Mouse (Mus musculus) heart, embryonic 15.5 days (tissue): ENCODE data around the gene Agrp. TPM values are rescaled to one million over a fixed set of nuclear protein-coding genes. Genes with fewer than 3 reads are reported as not detected.
"Not testable (repeated sequence)": the region's sequence is repeated elsewhere in the genome, so short reads cannot be mapped to it uniquely, and the experiment has no call there.

ENCODE experiments used
- ATAC-seq: fragments of 200-750 bp; cut with Nextera tagmentation; replicated peaks from 2 replicates; pipeline ENCODE4 v1.8.0; 2017; ENCODE audit warnings: low read depth, moderate TSS enrichment; ENCODE audit not compliant: insufficient number of reproducible peaks, insufficient read depth, low FRiP score
- H3K27ac ChIP-seq: fragments of 300-500 bp; sonication (generic); 2 replicates; pipeline ENCODE4 v1.5.1; 2015; ENCODE audit warnings: mild to moderate bottlenecking, inconsistent platforms
- H3K27me3 ChIP-seq: fragments of 300-500 bp; sonication (generic); 2 replicates; pipeline ENCODE4 v1.6.1; 2015; ENCODE audit warnings: inconsistent platforms
- H3K36me3 ChIP-seq: fragments of 300-500 bp; sonication (generic); 2 replicates; pipeline ENCODE4 v1.6.1; 2015; ENCODE audit warnings: mild to moderate bottlenecking, inconsistent platforms
- H3K4me1 ChIP-seq: fragments of 300-500 bp; sonication (generic); replicated peaks from 2 replicates; pipeline ENCODE4 v1.6.1; 2015; ENCODE audit warnings: inconsistent platforms
- H3K4me2 ChIP-seq: fragments of 300-500 bp; sonication (generic); 2 replicates; pipeline ENCODE4 v1.6.1; 2015; ENCODE audit warnings: inconsistent platforms, mild to moderate bottlenecking, moderate library complexity
- H3K4me3 ChIP-seq: fragments of 300-500 bp; sonication (generic); 2 replicates; pipeline ENCODE4 v1.5.1; 2015; ENCODE audit warnings: mild to moderate bottlenecking, inconsistent platforms
- H3K9ac ChIP-seq: fragments of 300-500 bp; sonication (generic); 2 replicates; pipeline ENCODE4 v1.6.1; 2015; ENCODE audit warnings: mild to moderate bottlenecking, inconsistent platforms
- H3K9me3 ChIP-seq: fragments of 300-500 bp; sonication (generic); replicated peaks from 2 replicates; pipeline ENCODE4 v1.6.1; 2016; ENCODE audit warnings: inconsistent platforms
- WGBS: fragments of 180-500 bp; shearing (Covaris S2); methylation state at CpG from one replicate; pipeline ENCODE4 v1.1.7; 2015; ENCODE audit warnings: mixed read lengths; 5-methylcytosine and 5-hydroxymethylcytosine counted together
- polyA plus RNA-seq: library from polyadenylated mRNA; unstranded; fragments of >200 nt; fragmentation: Nextera tagmentation; extraction: Ambion mirVana; gene quantifications from 2 replicates; pipeline ENCODE4 v1.2.1, GENCODE M21; 2015

Agrp gene
- polyA plus RNA-seq, 1 experiment from 2014 or later, result 0.24 TPM

GRCm38 (mm10) chr8:105565952-105566702, 71.1 kb downstream of the Agrp start, which contains the start of gene Atp6v0d1:
TSS of gene Atp6v0d1 (minus strand) at chr8:105566047.
- Histone ChIP-seq H3K27me3 (no peaks in the 10 kb centered on the region), H3K27ac (peak within 1 kb of the TSS; percentile 81), H3K9me3 (no peaks in the 10 kb centered on the region), H3K9ac (peak within 1 kb of the TSS; percentile 86), H3K36me3 (no peaks in the 10 kb centered on the region), H3K4me2 (peak within 1 kb of the TSS; percentile 80), H3K4me3 (peak within 1 kb of the TSS; percentile 87), H3K4me1 (peaks cover 29% of the 10 kb centered on the region)
- 3% methylated on average over 53 of the region's 53 CpGs for WGBS
- ATAC-seq, result peak; percentile 98

- 1% methylated on average over 31 of the region's 31 CpGs for WGBS
- Histone ChIP-seq H3K36me3 (no peaks in the 10 kb centered on the region), H3K27ac (peak overlapping the region; percentile 81), H3K4me2 (peak overlapping the region; percentile 80), H3K9me3 (no peaks in the 10 kb centered on the region), H3K27me3 (no peaks in the 10 kb centered on the region), H3K4me1 (peaks cover 29% of the 10 kb centered on the region), H3K4me3 (peak overlapping the region; percentile 87), H3K9ac (peak overlapping the region; percentile 86)
- ATAC-seq, result peak; percentile 56
These were observed 71.8 kb downstream of the Agrp start for GRCm38 (mm10) chr8:105565401-105565881.

GRCm38 (mm10) chr8:105564573-105565229, 72.5 kb downstream of the Agrp start:
- H3K27ac ChIP-seq, ATAC-seq, H3K36me3 ChIP-seq, H3K9me3 ChIP-seq, H3K27me3 ChIP-seq: not testable (repeated sequence)
- Histone ChIP-seq H3K4me1 (peaks cover 29% of the 10 kb centered on the region), H3K9ac (peak overlapping the region; percentile 86), H3K4me3 (peak overlapping the region; percentile 87), H3K4me2 (peak overlapping the region; percentile 80)
- WGBS, result 80% methylated on average over 9 of the region's 9 CpGs

GRCm38 (mm10) chr8:105563871-105564270, 73.3 kb downstream of the Agrp start:
- WGBS, result 88% methylated on average over 1 of the region's 1 CpGs
- no peak overlapping the region for H3K4me2 ChIP-seq
- no peak overlapping the region for H3K9ac ChIP-seq
- H3K36me3 ChIP-seq, result no peaks in the 10 kb centered on the region
- no peak overlapping the region for H3K4me3 ChIP-seq
- no peak overlapping the region for H3K27ac ChIP-seq
- H3K4me1 ChIP-seq, result peaks cover 29% of the 10 kb centered on the region
- H3K27me3 ChIP-seq, result no peaks in the 10 kb centered on the region
- no peak for ATAC-seq
- H3K9me3 ChIP-seq, result no peaks in the 10 kb centered on the region

GRCm38 (mm10) chr8:105562863-105563262, 74.3 kb downstream of the Agrp start:
- H3K9ac ChIP-seq, result no peak overlapping the region
- H3K4me3 ChIP-seq, result no peak overlapping the region
- H3K27me3 ChIP-seq, result no peaks in the 10 kb centered on the region
- no peak overlapping the region for H3K27ac ChIP-seq
- H3K4me1 ChIP-seq, result peaks cover 29% of the 10 kb centered on the region
- ATAC-seq, result no peak
- H3K4me2 ChIP-seq, result no peak overlapping the region
- peaks cover 5% of the 10 kb centered on the region; the same call in 1 of the 2 replicates for H3K36me3 ChIP-seq
- WGBS, result 77% methylated on average over 3 of the region's 3 CpGs
- H3K9me3 ChIP-seq, result no peaks in the 10 kb centered on the region

GRCm38 (mm10) chr8:105555230-105555629, 82.0 kb downstream of the Agrp start:
- Histone ChIP-seq H3K9ac (no peak overlapping the region), H3K9me3 (no peaks in the 10 kb centered on the region), H3K27ac (no peak overlapping the region), H3K4me3 (no peak overlapping the region), H3K27me3 (no peaks in the 10 kb centered on the region), H3K4me2 (no peak overlapping the region), H3K4me1 (0 out of 2 replicates have a peak, but pooled peaks cover 2% of the 10 kb centered on the region), H3K36me3 (peaks cover 7% of the 10 kb centered on the region; the same call in 1 of the 2 replicates)
- WGBS, result 81% methylated on average over 3 of the region's 3 CpGs
- 0 out of 2 replicates have a peak, but pooled peaks have one; percentile 10 for ATAC-seq

- Histone ChIP-seq H3K36me3 (peaks cover 7% of the 10 kb centered on the region; the same call in 1 of the 2 replicates), H3K4me2 (no peak overlapping the region), H3K9me3 (no peaks in the 10 kb centered on the region), H3K27me3 (no peaks in the 10 kb centered on the region), H3K4me3 (no peak overlapping the region), H3K9ac (no peak overlapping the region), H3K4me1 (0 out of 2 replicates have a peak, but pooled peaks cover 2% of the 10 kb centered on the region), H3K27ac (no peak overlapping the region)
- peak; percentile 58; the same call in 1 of the 2 replicates for ATAC-seq
These were observed 83.1 kb downstream of the Agrp start for GRCm38 (mm10) chr8:105554087-105554486.

GRCm38 (mm10) chr8:105552824-105553223, 84.4 kb downstream of the Agrp start:
- ATAC-seq, result no peak
- no peak overlapping the region for H3K4me3 ChIP-seq
- H3K27me3 ChIP-seq, result no peaks in the 10 kb centered on the region
- no peak overlapping the region for H3K9ac ChIP-seq
- peaks cover 2% of the 10 kb centered on the region; the same call in 1 of the 2 replicates for H3K36me3 ChIP-seq
- 77% methylated on average over 1 of the region's 1 CpGs for WGBS
- H3K27ac ChIP-seq, result no peak overlapping the region
- no peak overlapping the region for H3K4me2 ChIP-seq
- no peaks in the 10 kb centered on the region for H3K9me3 ChIP-seq
- 0 out of 2 replicates have a peak, but pooled peaks cover 2% of the 10 kb centered on the region for H3K4me1 ChIP-seq

- no peak for ATAC-seq
- Histone ChIP-seq H3K4me1 (0 out of 2 replicates have a peak, but pooled peaks cover 2% of the 10 kb centered on the region), H3K27ac (no peak overlapping the region), H3K4me3 (no peak overlapping the region), H3K4me2 (no peak overlapping the region), H3K9ac (no peak overlapping the region), H3K27me3 (no peaks in the 10 kb centered on the region), H3K36me3 (no peaks in the 10 kb centered on the region), H3K9me3 (no peaks in the 10 kb centered on the region)
- WGBS, result 86% methylated on average over 2 of the region's 2 CpGs
These were observed 85.2 kb downstream of the Agrp start for GRCm38 (mm10) chr8:105552032-105552431.

GRCm38 (mm10) chr8:105550083-105550482, 87.1 kb downstream of the Agrp start:
- Histone ChIP-seq H3K27ac (no peak overlapping the region), H3K4me2 (no peak overlapping the region), H3K4me3 (no peak overlapping the region), H3K36me3 (no peaks in the 10 kb centered on the region), H3K9ac (no peak overlapping the region), H3K27me3 (no peaks in the 10 kb centered on the region), H3K4me1 (peaks cover 19% of the 10 kb centered on the region), H3K9me3 (no peaks in the 10 kb centered on the region)
- WGBS, result 85% methylated on average over 2 of the region's 2 CpGs
- no peak for ATAC-seq

- Histone ChIP-seq H3K4me3 (no peak overlapping the region), H3K9ac (no peak overlapping the region), H3K9me3 (no peaks in the 10 kb centered on the region), H3K4me2 (no peak overlapping the region), H3K36me3 (no peaks in the 10 kb centered on the region), H3K4me1 (peaks cover 25% of the 10 kb centered on the region), H3K27me3 (no peaks in the 10 kb centered on the region), H3K27ac (no peak overlapping the region)
- no peak for ATAC-seq
- WGBS, result 86% methylated on average over 1 of the region's 1 CpGs
These were observed 87.7 kb downstream of the Agrp start for GRCm38 (mm10) chr8:105549506-105549905.
